Mouse (Mus musculus): ENCODE measurements around the gene Adcyap1. TPM values are rescaled to one million over a fixed set of nuclear protein-coding genes. Genes with fewer than 3 reads are reported as not detected.

The Adcyap1 gene
- total RNA-seq (2021), result under 1 TPM in 1 of 2 experiments, not detected in 1; 0.15 TPM
- long read RNA-seq, experiment 1, result 0 reads
- long read RNA-seq, experiment 2, result 0 reads

DNA sequence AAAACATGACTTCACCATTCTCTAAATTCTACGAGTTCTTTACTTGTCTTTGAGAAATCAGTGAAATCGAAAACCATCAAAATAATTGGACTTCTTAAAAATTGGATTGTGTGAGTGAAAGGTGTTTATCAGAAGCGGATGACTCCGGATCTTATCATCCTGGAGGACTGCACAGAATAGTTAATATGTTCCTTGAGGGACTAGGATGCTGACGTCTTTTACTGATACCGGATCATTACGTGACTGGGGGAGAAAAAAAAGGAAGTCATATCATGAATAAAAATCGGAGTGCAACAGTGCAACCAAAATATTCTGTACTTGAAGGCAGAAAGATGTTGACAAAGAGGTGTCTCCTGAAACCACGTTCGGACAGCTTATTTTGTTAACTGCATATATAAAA, at the start of gene Adcyap1:
TSS of gene Adcyap1 (plus strand) at position 301 of the 400 bp plus-strand sequence.
- no peak for DNase-seq

DNA sequence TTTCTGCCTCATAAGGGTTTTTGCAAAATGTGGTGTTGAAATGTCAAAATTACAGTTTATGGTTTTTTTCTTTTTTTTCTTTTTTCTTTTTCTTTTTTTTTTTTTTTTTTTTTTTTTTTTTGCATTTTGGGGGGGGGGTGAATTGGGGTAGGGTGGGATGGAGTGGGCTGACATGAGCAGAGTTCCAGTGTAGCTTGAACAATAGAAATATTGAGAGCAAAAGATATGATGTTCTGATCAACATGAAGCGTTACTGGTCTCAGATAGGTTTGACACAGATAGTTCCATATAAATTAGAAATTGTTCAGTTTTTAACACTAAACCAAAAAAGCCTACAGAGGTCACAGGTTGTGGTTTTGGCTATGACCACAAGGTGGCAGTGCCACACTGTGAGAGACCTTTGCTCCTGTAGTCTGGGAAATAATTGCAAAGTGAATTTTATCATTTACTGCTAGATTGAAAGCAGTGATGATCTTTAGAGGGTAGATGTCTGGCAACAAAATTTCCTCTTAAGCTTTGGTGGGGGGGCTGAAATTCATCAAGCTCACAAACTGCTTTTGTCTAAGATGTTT, 40.5 kb upstream of the Adcyap1 start:
- DNase-seq, result peak; percentile 78

DNA sequence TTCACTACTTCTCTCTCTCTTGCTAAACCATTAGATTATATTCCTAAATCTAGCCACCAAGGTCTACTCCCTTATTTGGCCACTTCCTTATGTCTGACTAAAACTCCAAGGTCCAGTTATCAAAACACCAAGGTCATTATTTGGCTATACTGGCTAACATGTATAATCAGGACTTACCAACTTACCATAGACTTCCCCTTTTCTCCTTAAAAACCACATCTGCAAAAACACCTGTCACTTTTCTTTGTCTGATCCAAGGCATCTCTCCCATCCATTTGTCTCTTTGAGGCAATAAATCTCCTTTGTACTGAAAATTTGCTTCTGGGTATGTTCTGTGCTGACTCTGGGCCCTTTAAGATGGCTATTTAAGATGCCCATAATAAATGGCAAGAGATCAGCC, 29.2 kb upstream of the Adcyap1 start:
- no peak for DNase-seq

DNA sequence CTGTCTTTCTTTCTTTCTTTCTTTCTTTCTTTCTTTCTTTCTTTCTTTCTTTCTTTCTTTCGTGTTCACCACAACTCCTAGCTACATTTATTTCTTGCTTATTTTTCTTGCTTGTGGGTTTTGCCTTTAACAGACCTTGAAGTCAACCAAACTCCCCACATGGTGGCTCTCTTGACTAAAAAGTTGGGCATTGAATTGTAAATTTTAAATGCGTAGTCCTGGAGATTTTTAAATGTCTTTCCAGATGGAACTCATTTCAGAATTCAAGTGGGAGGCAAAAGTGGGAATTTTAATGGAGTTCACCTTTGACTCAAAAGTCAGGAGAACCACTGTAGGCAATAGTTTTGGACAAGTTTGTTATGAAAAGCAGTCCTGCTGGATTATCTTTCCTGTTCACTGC, 2.0 kb upstream of the Adcyap1 start:
- DNase-seq, result no peak

DNA sequence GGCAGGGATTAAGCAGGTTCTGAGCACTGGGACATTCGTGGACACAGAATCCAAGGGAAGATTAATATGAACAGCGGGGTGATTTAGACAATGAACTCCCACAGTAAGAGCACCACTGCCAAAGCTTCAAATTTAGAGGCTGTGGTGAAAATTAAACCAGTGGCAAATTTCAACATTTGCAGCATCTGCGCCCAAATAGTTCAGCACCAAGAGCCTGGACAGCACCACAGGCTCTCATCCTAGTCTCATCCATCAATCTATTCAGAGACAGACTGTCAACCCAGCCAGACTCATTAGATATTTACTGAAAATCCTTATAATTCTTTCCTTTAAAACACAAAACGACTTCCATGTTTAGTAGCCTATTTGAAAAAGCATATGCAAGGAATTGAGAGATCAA, 604 bp upstream of the Adcyap1 start:
- peak; percentile 32 for DNase-seq

DNA sequence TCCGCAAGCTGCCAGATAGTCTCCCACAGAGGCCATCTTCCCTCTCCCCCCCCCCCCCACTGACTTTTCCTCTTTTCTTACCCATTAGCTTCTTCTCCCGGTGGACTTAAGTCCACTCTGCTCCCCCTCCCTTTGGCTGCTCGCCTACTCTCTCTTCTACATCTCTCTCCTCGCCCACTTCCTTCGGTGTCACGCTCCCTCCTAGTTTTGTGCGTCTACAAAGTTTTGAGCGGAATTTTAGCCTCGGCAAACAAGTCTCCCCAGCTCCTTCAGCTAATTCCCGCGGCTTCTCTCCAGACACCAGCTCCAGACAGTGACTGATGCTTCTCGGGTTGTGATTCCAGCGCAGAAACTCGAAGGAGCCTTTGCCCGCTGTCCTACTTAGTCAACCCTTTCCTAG, 401 bp downstream of the Adcyap1 start:
- no peak for DNase-seq

DNA sequence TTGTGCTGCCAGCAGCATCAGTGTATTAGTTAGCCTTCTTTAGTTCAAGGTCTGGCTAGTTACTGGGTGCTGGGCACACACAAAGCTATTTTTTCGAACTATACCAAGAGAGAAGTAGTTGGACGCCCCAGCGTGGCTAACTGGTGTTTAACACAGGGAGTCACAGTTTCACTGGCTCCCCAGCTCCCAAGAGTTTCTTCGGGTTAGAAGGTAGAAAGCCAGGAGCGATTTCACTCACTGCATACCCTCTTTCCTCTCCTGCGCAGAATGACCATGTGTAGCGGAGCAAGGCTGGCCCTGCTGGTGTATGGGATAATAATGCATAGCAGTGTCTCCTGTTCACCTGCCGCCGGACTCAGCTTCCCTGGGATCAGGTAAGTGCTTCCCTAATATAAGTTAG, 930 bp downstream of the Adcyap1 start:
- DNase-seq, result no peak

DNA sequence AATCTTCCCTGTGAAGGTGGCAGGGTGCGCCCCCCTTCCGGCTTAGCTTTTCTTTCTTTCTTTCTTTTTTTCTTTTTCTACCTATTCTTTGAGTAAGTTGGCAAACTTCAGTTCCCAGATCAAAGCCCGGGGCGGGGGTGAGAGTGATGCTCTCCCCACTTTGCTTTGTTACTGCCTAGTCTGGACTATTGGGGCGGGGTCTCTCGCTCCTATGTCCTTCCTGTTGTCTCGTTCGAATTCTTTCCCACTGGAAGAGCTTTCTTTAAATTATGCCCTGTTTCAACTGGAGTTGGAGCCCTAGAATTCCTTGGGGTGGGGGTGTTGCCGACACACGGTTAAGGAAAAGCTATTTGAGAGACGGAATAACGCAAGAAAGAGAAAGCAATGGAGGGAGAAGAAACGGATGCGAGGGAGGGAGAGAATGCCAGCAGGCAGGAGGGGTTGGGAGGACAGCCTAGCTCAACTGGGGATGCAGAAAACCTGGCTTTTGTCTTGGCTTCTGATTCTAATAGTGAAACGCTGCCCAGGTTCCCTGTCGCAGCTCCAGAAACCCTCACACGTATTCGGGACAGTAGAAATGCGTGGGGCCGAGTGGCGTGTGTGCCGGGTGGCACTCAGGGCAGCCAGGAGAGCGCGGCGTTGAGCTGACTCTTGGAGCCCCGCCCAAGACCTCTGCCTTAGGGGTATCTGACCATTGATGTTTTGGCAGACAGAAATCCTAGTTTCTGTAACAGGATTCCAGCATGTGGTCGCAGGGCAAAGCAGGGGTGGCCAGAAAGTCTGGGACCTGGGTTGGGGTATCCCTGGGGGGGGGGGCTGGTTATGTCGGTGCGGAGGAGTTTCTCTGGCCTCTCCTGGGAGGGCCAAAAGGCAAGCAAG, 1.8 kb downstream of the Adcyap1 start:
- DNase-seq, result no peak

DNA sequence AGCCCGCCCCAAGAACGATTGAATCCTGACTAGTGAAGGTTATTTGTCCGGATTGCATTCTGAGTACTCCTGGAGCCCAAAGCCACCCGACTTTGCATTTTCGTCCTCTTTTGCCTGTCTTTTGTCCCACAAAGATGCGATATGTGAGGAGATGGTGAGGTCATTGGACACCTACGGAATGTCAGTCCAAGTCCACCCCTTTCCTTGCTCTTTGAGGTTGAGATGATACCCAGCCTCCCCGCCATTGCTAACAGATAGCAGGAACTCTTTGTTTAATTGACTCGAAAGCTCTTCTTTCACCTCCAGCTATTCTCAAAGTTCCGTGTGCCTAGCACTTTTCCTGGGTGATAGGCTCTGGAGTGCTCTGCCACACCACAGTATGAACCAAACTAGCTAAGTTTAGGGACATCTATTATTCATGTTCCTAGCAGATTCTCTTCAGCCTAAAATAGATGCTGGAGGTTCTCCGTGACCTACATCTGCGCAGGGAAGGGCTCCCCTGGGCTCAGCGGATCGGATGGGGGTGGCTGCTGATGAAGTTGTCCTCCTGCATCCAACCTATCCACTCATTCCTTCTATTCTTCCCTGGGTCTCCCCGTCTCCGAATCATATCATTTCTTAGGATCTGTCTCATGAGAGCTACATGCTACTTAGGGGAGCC, 2.6 kb downstream of the Adcyap1 start:
- no peak for DNase-seq

DNA sequence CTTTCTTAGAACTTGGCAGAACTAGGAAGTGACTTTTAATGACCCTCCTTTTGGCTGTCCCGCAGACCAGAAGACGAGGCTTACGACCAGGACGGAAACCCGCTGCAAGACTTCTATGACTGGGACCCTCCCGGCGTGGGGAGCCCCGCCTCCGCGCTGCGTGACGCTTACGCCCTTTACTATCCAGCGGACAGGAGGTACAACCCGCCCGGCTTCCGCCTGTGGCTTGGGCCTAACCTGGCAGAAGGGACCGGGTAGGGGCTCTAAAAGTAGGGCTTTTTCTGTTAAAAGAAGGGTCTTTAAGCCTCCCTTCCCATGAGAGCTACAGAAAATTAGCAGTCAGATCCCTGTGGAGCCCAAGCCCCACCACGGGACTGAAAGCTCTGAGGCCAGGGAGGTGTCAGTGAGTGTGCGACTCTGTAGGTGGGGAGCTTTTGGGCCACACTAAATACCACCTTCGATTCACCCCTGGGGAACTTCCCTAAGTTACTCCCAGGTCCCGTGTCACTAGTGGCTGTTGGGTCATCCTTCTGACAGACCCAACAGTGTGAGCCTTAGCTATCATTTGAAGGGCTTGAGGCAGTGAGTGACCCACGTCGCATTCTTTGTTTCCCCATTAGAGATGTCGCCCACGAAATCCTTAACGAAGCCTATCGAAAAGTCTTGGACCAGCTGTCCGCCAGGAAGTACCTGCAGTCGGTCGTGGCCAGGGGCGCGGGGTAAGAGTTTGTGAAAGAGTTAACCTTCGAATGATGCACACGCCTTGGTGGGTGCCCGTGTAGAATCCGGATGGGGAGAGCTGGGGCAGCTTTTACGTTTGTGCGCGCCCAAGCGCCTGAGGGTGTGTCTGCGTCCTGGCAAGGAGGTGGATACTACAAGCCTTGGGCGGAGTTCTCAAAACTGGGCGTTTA, 3.6 kb downstream of the Adcyap1 start:
- peak; percentile 15 for DNase-seq

DNA sequence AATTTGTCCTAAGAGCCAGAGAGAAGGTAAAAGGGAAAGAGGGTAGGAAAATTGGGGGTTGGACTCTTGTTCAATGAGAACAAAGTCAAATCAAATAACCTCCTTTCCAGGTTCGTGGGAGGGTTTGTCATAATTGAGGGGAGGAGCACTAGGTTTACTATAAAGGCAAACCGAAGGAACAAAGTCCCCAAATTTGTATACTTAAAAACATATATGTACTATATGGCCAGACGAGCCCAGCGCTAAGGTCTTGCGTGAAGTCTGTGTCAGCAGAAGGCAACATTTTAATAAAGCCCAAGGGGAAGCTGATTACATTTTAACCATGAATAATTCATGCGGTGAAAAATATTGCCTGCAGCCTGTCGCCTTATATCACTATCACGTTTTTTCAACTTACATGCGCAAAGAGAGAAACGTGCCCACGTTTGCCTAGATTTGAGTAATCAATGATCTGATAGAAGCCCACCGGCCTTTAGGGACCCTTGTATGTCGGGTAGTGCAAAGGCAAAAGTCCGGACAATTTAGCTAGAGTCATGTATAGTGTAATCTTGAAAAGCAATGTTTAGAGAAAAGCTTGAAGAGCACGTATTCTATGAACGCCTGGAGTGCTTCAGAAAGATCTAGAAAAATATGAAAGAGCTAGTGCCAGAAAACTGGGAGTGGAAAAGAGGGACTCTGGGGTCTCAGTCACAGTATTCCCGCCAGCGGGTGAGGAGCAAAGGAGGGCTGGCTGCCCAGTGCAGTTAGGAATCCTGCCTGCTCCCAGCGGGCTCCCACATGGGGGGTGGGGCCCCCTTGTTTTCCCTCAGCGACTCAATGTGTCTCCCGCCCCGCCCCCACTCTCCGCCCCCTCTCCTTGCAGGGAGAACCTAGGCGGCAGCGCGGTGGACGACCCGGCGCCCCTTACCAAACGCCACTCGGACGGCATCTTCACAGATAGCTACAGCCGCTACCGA, 4.5 kb downstream of the Adcyap1 start:
- peak; percentile 10 for DNase-seq

DNA sequence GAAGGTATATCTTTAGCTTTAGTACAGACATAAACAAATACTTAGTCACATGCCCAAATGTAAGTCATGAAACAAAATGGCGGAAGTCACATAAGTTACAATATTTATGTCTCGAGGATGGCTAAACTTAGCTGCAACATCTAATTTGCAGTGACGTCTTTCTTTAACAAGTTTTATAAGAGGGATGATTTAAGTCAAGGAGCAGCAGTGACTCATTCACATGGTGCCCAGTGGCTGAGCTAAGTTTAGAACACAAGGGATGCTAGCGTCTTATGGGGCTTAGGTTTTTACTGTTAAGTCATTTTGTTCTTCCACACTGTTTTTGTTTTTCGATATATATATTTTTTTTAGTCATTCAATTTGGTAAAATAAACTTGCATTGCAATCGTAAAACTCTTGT, 19.0 kb downstream of the Adcyap1 start:
- DNase-seq, result no peak

DNA sequence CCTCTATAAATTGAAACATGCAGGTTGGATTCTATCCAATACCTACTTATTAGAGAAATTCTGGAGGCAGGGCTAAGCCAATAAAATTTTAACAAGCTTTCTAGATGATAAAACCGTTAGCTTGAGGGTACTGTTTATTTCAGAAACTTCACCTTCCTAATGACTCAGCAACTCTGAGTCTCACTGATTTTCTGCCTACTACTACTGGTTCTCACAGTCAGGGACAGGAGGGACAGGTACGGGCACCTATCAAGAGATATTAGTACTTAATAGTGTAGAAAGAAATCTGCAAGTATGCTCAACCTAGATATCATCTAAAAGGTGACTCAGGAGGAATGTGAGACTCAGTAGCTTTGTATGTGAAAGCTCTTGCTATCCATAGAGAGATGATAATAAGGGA, 19.8 kb downstream of the Adcyap1 start:
- no peak for DNase-seq

DNA sequence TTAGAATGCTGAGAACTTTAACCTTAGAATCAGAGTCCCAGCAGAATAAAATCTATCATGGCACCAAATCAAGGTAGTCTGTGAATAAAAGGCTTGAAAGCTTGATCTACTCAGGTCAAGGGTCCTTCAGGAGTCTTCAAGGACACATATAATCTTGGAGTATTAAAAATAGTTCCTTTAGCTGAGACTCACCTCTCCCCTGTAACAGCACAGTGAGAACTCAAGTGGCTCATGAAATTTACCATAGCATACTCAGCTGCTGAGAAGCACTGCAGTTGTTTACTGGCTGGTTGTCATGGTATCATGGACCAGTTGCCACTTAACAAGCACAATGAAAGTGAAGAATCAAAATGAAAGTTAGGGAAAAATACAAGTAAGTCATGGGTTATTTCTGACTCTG, 38.5 kb downstream of the Adcyap1 start:
- DNase-seq, result no peak

All from adrenal gland, postnatal 10 days (tissue).